Mouse (Mus musculus) intestine, embryonic 16.5 days (tissue): Measurements from ENCODE around the gene Abca6. TPM values are rescaled to one million over a fixed set of nuclear protein-coding genes. Genes with fewer than 3 reads are reported as not detected.

Experiments used
- ATAC-seq: fragments of 200-750 bp; cut with Nextera tagmentation; 2 replicates; pipeline ENCODE4 v1.8.0; 2017; ENCODE audit warnings: moderate TSS enrichment, moderate library complexity
- H3K27ac ChIP-seq: fragments of 300-500 bp; sonication (generic); 2 replicates; pipeline ENCODE4 v1.5.1; 2014; ENCODE audit warnings: mild to moderate bottlenecking, low read length
- H3K27me3 ChIP-seq: fragments of 300-500 bp; sonication (generic); replicated peaks from 2 replicates; pipeline ENCODE4 v1.6.1; 2014; ENCODE audit warnings: low read length, control low read depth, mixed read lengths; ENCODE audit not compliant: control insufficient read depth, insufficient read depth
- H3K36me3 ChIP-seq: fragments of 300-500 bp; sonication (generic); 2 replicates; pipeline ENCODE4 v1.6.1; 2014; ENCODE audit warnings: low read length, control low read depth; ENCODE audit not compliant: control insufficient read depth, insufficient read depth
- H3K4me1 ChIP-seq: fragments of 300-500 bp; sonication (generic); 2 replicates; pipeline ENCODE4 v1.6.1; 2014; ENCODE audit warnings: low read length, control low read depth, mixed read lengths; ENCODE audit not compliant: control insufficient read depth, insufficient read depth
- H3K4me2 ChIP-seq: fragments of 300-500 bp; sonication (generic); 2 replicates; pipeline ENCODE4 v1.6.1; 2014; ENCODE audit warnings: low read depth, low read length, control low read depth
- H3K4me3 ChIP-seq: fragments of 300-500 bp; sonication (generic); 2 replicates; pipeline ENCODE4 v1.5.1; 2014; ENCODE audit warnings: mild to moderate bottlenecking, low read length
- H3K9ac ChIP-seq: fragments of 300-500 bp; sonication (generic); 2 replicates; pipeline ENCODE4 v1.6.1; 2014; ENCODE audit warnings: low read depth, low read length
- H3K9me3 ChIP-seq: fragments of 300-500 bp; sonication (generic); 2 replicates; pipeline ENCODE4 v1.6.1; 2016; ENCODE audit warnings: low read length, control low read depth; ENCODE audit not compliant: control insufficient read depth
- WGBS: fragments of 180-500 bp; shearing (Covaris S2); extraction: QIAGEN DNeasy Blood & Tissue Kit; methylation state at CpG from one replicate; pipeline ENCODE4 v1.1.7; 2014; 5-methylcytosine and 5-hydroxymethylcytosine counted together
- polyA plus RNA-seq: library from polyadenylated mRNA; unstranded; fragments of >200 nt; fragmentation: Nextera tagmentation; extraction: Ambion mirVana; gene quantifications from 2 replicates; pipeline ENCODE4 v1.2.1, GENCODE M21; 2015

Gene Abca6
- polyA plus RNA-seq, 1 experiment from 2014 or later = 0.56 TPM

GRCm38 (mm10) chr11:110157059-110157458 is 94.5 kb downstream of the Abca6 start:
- Histone ChIP-seq H3K27me3 (no peaks in the 10 kb centered on the region), H3K9me3 (no peaks in the 10 kb centered on the region), H3K36me3 (no peaks in the 10 kb centered on the region), H3K4me1 (no peaks in the 10 kb centered on the region), H3K4me2 (no peak overlapping the region), H3K27ac (no peak overlapping the region), H3K4me3 (no peak overlapping the region), H3K9ac (no peak overlapping the region)
- 55% methylated on average over 6 of the region's 6 CpGs for WGBS
- no peak for ATAC-seq

GRCm38 (mm10) chr11:110155985-110156384 is 95.6 kb downstream of the Abca6 start:
- H3K36me3 ChIP-seq = no peaks in the 10 kb centered on the region
- H3K4me1 ChIP-seq = no peaks in the 10 kb centered on the region
- H3K27me3 ChIP-seq = no peaks in the 10 kb centered on the region
- no peak overlapping the region for H3K9ac ChIP-seq
- H3K9me3 ChIP-seq = no peaks in the 10 kb centered on the region
- no peak overlapping the region for H3K27ac ChIP-seq
- no peak for ATAC-seq
- 94% methylated on average over 11 of the region's 11 CpGs for WGBS
- no peak overlapping the region for H3K4me3 ChIP-seq
- H3K4me2 ChIP-seq = no peak overlapping the region

- H3K4me1 ChIP-seq = no peaks in the 10 kb centered on the region
These were observed 103.9 kb downstream of the Abca6 start for GRCm38 (mm10) chr11:110147640-110148039.

GRCm38 (mm10) chr11:110145421-110145820 is 106.2 kb downstream of the Abca6 start:
- no peaks in the 10 kb centered on the region for H3K27me3 ChIP-seq
- no peaks in the 10 kb centered on the region for H3K9me3 ChIP-seq
- no peaks in the 10 kb centered on the region for H3K36me3 ChIP-seq
- WGBS = 81% methylated on average over 11 of the region's 11 CpGs
- H3K4me1 ChIP-seq = no peaks in the 10 kb centered on the region
- no peak for ATAC-seq
- H3K4me3 ChIP-seq = no peak overlapping the region
- H3K4me2 ChIP-seq = no peak overlapping the region
- no peak overlapping the region for H3K27ac ChIP-seq
- H3K9ac ChIP-seq = no peak overlapping the region

More at GRCm38 (mm10) chr11:110147640-110148039, 103.9 kb downstream of the Abca6 start:
- H3K4me2 ChIP-seq = no peak overlapping the region
- H3K9ac ChIP-seq = no peak overlapping the region
- no peak overlapping the region for H3K4me3 ChIP-seq
- H3K36me3 ChIP-seq = no peaks in the 10 kb centered on the region
- ATAC-seq = no peak
- H3K9me3 ChIP-seq = no peaks in the 10 kb centered on the region
- H3K27ac ChIP-seq = no peak overlapping the region
- no peaks in the 10 kb centered on the region for H3K27me3 ChIP-seq
- 93% methylated on average over 5 of the region's 5 CpGs for WGBS

GRCm38 (mm10) chr11:110130760-110131159 is 120.8 kb downstream of the Abca6 start:
- 75% methylated on average over 5 of the region's 5 CpGs for WGBS
- Histone ChIP-seq H3K9me3 (no peaks in the 10 kb centered on the region), H3K27me3 (no peaks in the 10 kb centered on the region), H3K9ac (no peak overlapping the region), H3K4me1 (no peaks in the 10 kb centered on the region), H3K27ac (no peak overlapping the region), H3K36me3 (no peaks in the 10 kb centered on the region), H3K4me2 (no peak overlapping the region), H3K4me3 (no peak overlapping the region)
- no peak for ATAC-seq

Other genes with a start within 250 kb of the Abca6 start
- gene Abca8a, start 155.8 kb downstream of the Abca6 start, polyA plus RNA-seq = 0.67 and 0.89 TPM in 2 replicates
- 0.95 and 1.1 TPM in 2 replicates for gene Abca9, start 83.6 kb downstream of the Abca6 start, polyA plus RNA-seq
- gene Abca5, start 85.9 kb upstream of the Abca6 start, polyA plus RNA-seq = 1.9 and 2.7 TPM in 2 replicates
- 15.4 and 17.4 TPM in 2 replicates for gene Map2k6, start 147.3 kb upstream of the Abca6 start, polyA plus RNA-seq